Mouse (Mus musculus): ENCODE data around the gene Dhx40. TPM values are rescaled to one million over a fixed set of nuclear protein-coding genes. Genes with fewer than 3 reads are reported as not detected.
"Not testable (repeated sequence)": the region's sequence is repeated elsewhere in the genome, so short reads cannot be mapped to it uniquely, and the experiment has no call there.

The Dhx40 gene
- total RNA-seq, 2 experiments from 2014 or later, result 32.3 to 45.7 TPM

DNA sequence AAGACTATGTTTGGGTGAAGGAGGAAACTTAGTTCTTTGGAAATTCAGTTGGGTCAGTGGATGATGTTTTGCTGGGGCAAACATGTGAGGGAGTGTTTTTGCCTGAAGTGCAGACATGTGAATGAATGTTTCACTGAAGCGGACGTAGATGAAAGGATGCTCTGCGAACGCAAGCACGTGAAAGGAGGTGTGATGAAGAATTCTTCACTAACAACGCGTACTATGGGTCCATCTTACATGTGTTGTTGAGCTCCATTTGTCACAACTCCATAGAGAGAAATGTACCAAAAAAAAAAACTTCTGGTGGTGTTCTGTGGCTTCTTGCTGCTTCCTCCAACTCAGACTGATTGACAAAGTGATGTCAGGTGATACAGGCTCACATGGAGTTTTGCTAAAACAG, 15.0 kb upstream of the Dhx40 start:
- no peak for ATAC-seq (replicated peaks; ENCODE audit: low FRiP score, poor library complexity, severe bottlenecking)

DNA sequence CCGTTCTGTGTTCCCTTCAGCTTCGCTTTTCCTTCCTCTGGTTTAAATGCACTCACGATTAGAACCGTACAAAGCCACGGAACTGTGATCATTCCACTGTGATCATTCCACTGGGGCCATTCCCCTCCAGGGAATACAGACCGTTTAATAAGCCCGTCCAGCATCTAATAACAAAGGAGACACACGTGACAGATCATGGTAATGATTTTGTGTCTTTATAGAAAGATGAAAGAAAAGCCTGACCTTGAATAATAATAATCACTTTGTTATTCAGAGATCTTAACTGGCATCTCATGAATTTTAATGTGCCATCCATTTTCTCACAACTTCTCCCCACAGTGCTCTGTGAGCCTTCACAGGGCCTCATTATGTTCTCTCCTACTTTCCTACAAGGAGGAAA, 12.0 kb upstream of the Dhx40 start:
- ATAC-seq (replicated peaks; ENCODE audit: low FRiP score, poor library complexity, severe bottlenecking), result no peak

DNA sequence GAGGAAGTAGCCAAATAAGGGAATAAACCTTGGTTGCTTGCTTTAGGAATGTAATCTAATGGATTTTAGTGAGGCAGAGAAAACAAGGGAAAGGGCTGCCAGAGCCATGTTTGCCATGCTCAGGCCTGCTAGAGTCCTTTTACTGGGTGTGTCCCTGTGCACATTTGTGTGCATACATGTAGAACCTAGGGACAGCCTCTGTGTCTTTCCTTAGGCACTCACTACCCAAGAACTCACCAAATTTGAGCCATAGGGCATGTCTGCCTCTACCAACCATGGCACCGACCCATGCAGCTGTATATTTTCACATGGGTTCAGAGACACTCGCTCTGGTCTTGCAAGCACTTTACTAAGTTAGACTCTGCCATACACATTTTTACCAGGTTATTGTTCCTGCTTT, 11.4 kb upstream of the Dhx40 start:
- no peak for ATAC-seq (replicated peaks; ENCODE audit: low FRiP score, poor library complexity, severe bottlenecking)

DNA sequence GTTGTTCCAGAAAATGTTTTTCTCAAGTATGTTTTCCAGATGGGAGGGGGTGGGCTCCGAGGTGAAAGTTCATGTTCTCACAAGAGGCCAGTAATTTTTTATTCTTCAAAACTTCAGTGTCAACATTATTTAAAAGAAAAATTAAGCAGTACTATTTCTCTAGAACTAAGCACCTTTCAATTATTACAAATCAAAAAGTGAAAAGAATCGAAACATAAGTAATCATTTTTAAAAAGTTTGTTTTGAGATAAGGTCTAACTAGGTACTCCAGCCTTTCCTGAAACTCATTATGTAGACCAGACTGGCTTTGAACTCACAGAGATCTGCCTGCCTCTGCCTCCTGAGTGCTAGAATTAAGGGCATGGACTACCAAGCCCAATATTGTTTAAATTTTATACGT, 8.7 kb upstream of the Dhx40 start:
- ATAC-seq (replicated peaks; ENCODE audit: low FRiP score, poor library complexity, severe bottlenecking), result not testable (repeated sequence)

DNA sequence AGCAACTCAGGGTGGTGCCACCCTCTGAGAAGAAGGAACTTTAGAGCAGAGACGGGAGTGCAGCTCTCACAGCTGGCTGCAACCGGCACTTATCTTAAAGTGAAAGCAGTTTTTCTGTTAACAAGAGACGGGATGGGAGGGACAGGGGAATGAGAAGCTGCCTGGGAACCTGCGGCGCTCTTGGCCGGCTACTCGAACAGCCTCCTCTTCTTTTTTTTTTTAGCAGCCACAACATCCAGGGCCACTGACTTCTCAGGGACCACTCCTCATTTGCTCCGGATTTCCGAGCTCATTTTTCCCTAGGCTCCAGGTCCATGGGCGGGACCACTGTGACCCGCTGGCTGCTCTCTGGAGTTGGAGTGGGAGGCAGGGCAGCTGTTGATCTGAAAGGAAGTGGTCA, 6.9 kb upstream of the Dhx40 start:
- ATAC-seq (replicated peaks; ENCODE audit: low FRiP score, poor library complexity, severe bottlenecking), result not testable (repeated sequence)

DNA sequence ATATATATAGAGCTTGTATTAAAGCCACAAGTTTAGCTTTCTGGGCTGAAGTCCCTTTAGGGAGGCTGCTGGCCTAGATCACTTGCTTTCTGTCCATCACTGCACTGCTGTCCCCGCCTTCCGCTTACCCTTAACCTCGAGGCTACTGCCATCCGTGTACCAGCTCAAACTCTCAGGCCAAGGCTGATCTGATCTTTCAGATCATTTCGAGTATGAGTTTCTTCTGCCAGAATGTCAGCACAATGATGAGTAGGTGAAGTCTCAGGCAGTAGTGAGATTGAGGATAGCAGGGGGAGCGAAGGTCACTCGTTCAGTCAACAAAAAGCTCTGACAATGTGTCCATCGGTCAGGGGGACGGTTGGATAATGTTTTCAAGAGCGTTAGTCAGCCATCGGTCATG, 5.7 kb upstream of the Dhx40 start:
- not testable (repeated sequence) for ATAC-seq (replicated peaks; ENCODE audit: low FRiP score, poor library complexity, severe bottlenecking)

DNA sequence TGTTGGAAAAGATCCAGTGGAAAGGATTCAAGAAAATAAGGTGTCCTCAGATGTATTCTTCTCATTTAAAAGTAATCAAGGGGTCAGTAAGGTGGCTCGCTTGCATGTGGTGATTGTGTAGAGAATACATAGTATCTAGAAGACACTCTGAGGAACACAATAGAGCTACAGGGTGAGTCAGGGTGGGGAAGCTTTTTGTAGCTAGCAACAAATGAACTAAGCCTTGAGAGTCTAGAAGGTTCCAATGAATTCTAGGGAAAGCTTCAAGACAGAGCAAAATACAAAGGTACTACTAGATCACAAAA, 3.7 kb upstream of the Dhx40 start:
- no peak for ATAC-seq (replicated peaks; ENCODE audit: low FRiP score, poor library complexity, severe bottlenecking)

DNA sequence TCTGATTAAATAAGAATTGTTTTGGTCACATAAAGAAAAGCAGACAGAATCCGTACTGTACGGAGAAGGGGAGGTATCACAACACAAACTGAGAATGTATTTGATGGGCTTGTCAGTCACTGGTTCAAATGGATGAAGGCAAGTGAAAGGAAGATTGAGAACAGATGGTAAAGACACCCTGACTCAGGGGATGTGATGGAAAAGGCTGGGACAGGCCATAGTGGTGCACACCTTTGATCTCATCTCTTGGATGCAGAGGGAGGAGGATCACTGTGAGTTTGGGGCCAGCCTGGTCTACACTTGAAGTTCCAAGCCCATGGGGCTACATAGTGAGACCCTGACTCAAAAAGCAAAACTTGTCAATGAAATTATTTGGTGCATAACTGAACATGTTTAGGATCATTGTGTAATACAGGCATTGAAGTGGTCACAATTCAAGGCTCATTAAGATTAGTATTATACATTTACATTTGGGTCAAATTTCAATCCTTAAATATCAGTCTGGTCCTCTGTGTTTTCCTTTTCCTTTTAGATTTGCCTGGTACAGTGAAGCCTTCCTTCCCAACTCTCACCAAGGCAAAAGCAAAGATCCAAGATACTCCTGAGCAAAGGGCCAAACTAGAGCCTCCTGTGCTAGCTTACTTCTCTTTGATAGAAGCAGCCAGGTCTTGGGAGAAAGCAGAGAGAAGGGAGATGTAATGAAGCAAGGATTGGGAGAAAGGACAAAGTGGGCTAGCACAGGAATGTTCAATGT, 3.2 kb upstream of the Dhx40 start:
- no peak for ATAC-seq (replicated peaks; ENCODE audit: low FRiP score, poor library complexity, severe bottlenecking)

DNA sequence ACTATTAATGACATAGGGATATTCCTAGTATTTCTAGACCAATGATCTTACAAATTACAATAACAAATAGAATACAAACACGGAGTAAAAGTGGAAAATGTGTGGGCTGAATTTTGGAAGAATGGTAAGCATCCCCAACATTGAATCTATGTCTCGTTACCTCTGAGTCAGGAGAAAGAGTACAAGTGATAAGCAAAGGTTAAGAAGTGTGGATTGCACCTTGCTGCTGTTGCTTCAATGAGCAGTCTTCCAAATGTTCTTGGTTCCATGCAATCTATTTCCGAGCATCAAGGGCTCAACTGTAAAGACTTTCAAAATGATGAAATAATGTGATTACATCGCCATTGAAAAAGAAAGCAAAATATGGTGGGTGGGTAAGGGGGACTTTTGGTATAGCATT, 2.3 kb upstream of the Dhx40 start:
- ATAC-seq (replicated peaks; ENCODE audit: low FRiP score, poor library complexity, severe bottlenecking), result no peak

DNA sequence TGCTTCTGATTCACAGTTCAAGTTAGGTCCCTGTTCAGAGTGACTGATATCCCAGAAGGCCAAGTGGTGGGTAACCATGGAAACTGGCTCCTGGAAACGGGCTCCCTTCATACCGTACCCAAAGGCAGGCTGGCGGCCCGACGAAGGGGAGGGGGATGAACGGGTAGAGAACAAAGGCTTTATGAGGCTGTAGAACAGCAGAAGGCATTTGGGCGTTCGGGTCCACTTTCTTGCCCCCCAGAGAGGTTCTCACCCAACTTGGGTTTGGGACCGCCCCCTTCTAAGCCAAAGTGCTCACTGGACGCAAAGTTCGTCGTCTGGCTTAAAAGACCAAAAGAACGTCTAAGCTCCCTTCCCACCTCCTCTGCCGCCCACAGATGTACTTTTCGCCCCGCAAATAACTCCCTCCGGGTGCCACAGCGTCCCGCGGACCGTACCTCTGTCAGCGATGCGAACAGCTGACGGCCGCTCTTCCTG, 507 bp downstream of the Dhx40 start:
- ATAC-seq (replicated peaks; ENCODE audit: low FRiP score, poor library complexity, severe bottlenecking), result peak; percentile 84

DNA sequence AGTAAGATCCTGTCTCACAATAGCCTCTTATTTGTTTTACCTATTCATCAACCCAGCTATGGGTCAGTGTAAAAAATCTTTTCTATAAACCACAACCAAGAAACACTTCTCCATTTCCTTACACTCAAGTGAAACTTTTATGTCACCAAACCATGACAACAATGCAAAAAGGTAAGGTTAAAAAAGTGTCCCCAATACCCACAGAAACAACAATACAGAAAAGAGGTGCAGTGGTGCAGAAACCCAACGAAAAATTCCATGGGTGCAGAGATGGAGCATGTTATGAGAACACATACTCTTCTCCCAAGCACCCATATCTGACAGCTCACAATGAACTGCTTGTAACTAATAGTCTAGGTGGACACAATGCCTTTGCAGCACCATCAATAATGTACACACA, 13.4 kb downstream of the Dhx40 start:
- ATAC-seq (replicated peaks; ENCODE audit: low FRiP score, poor library complexity, severe bottlenecking), result no peak

DNA sequence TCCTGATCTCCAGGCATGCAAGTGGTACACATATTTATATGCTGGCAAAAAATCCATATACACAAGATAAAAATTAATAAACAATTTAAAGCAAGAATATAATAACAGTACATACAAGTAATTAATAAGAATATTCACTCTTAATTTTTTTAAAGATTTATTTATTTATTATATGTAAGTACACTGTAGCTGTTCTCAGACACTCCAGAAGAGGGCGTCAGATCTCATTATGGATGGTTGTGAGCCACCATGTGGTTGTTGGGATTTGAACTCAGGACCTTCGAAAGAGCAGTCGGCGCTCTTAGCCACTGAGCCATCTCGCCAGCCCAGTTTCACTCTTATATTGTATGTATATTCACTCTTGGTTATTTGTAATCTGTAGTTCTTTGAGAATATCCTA, 20.1 kb downstream of the Dhx40 start:
- ATAC-seq (replicated peaks; ENCODE audit: low FRiP score, poor library complexity, severe bottlenecking), result not testable (repeated sequence)

DNA sequence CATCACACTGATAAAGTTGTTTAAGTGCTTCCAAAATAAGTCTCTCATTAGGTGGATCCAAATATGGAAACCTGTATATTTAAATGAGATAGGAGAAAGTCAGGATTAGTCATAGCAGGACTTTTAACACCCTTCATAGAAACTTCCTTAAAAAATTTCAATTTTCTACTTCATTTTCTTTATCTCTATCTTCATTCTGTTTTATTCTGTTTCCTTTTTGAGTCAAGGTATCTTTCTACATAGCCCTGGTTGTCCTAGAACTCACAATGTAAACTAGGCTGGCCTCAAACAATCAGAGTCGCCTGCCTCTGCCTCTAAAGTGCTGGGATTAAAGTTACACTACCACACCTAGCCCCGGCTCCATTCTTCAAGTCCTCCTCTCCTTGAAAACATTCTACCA, 21.8 kb downstream of the Dhx40 start:
- no peak for ATAC-seq (replicated peaks; ENCODE audit: low FRiP score, poor library complexity, severe bottlenecking)

DNA sequence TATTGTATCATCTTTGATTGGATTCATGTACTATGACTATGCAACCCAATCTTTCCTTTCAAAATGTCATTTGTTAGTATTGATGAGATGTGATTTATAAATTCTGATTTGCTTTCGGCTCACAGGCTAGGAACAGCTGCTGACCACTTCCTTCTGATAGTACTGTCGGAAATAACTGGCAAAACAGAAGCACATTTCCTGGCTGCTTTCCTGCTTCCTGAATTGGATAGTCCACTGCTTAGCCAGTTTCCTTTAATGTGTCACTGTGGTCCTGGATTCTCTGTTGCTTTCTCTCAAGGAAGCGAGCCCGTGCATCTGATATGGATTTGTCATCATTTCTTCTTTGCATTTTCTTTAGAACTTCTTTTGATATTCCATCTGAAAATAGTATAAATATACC, 37.7 kb downstream of the Dhx40 start:
- ATAC-seq (replicated peaks; ENCODE audit: low FRiP score, poor library complexity, severe bottlenecking), result no peak

DNA sequence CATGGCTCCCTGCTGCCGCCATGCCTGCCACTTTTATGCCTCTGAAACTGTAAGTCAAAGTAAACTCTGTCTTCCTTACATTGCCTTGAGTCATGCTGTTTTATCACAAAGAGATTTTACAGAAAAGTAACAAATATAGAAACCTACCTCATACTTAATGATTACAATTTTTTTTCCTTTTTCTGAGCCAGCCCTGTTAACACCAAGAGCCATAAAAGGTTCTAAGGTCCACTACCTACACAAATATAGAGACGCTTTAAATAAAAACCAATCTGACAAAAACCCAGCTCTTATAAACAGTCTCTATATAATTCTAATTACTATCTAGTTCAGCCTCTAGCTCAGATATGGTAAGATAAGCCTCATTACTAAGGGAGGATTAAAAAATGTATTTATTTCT, 43.0 kb downstream of the Dhx40 start:
- no peak for ATAC-seq (replicated peaks; ENCODE audit: low FRiP score, poor library complexity, severe bottlenecking)

DNA sequence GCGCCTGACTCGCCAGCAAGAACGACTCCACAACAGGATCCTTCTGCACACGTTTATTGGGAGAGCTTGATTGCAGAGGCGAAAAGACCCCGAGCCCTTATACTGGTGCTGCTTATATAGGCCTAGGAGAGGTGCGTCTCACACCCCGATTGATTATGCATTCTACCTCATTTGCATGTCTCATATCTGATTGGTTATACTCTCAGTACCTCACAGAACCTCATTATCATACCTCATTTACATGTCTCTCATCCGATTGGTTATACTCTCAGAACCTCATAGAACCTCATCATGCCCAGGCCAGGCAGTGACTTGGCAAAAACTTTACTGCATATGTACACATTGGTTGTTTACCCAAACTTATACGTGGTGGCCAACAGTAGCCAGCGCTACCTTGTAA, 44.4 kb downstream of the Dhx40 start:
- not testable (repeated sequence) for ATAC-seq (replicated peaks; ENCODE audit: low FRiP score, poor library complexity, severe bottlenecking)

DNA sequence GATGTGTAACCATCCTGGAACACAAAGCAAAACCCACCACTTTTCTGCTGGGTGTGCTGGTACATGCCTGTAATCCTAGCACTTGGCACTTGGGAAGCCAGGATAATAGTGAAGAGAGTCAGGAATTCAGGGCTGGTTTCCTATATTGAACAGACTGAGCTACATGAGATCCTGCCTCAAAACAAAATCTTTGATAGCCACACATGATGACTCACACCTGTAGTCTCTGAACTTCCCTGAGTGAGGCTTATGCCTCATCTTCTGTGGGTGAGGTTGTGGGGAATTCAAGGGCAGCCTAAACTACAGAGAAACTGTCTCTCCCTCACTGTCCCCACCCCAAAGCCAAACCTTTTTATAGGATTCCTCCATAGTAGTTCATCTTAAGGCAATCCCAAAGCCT, 47.2 kb downstream of the Dhx40 start:
- no peak for ATAC-seq (replicated peaks; ENCODE audit: low FRiP score, poor library complexity, severe bottlenecking)

DNA sequence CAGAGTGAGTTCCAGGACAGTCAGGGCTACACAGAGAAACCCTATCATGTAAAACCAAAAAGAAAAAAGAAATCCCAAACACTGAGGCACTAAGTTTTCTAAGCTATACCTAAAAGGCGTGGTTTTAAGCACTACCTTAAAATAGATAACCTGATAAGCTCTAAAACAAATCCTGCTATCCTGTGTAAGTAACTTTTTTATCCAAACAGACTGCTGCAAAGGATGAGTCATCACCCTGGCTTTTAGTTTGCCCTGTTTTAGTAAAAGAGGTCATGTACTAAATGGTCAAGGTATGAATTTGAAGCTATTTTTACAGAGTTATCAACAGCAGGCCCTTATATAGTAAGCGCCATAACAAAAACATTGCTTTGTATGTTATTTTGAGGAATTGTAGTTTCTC, 47.7 kb downstream of the Dhx40 start:
- ATAC-seq (replicated peaks; ENCODE audit: low FRiP score, poor library complexity, severe bottlenecking), result no peak

DNA sequence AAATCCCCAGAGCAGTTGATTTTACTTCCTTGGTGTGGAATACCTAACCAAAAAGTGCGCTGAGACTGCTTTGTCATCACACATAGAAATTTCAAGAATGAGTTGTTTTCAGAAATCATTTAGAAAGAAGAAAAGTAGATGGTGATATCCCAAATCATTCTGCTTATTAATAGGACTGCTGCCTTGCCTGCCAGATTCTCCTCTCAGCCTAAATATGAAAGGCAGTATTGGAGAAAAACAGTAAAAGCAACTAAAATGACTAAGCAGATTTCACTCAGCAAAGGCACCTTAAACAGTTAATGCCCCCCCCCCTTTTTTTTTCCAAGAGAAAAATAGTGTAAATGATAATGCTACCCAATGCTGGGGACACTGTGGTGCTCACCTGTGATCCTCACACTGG, 48.3 kb downstream of the Dhx40 start:
- ATAC-seq (replicated peaks; ENCODE audit: low FRiP score, poor library complexity, severe bottlenecking), result no peak

DNA sequence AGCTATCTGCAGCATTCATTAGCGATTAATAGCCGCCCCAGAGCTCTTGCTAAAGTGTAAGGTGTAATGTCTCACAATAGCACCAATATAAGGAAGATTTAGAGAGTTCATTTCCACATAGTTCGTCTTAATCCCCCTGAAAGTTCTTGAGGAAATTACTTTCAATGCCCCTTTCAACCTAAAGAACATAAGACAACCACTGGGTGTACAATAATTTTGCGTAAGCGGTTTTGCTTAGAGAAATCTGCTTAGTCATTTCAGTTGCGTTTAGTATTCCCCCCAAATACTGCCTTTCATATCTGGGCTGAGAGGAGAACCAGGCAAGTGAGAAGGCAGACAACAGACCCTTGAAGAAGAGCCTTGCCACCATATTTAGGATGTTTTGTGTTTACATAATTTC, 49.0 kb downstream of the Dhx40 start:
- peak; percentile 40 for ATAC-seq (replicated peaks; ENCODE audit: low FRiP score, poor library complexity, severe bottlenecking)

DNA sequence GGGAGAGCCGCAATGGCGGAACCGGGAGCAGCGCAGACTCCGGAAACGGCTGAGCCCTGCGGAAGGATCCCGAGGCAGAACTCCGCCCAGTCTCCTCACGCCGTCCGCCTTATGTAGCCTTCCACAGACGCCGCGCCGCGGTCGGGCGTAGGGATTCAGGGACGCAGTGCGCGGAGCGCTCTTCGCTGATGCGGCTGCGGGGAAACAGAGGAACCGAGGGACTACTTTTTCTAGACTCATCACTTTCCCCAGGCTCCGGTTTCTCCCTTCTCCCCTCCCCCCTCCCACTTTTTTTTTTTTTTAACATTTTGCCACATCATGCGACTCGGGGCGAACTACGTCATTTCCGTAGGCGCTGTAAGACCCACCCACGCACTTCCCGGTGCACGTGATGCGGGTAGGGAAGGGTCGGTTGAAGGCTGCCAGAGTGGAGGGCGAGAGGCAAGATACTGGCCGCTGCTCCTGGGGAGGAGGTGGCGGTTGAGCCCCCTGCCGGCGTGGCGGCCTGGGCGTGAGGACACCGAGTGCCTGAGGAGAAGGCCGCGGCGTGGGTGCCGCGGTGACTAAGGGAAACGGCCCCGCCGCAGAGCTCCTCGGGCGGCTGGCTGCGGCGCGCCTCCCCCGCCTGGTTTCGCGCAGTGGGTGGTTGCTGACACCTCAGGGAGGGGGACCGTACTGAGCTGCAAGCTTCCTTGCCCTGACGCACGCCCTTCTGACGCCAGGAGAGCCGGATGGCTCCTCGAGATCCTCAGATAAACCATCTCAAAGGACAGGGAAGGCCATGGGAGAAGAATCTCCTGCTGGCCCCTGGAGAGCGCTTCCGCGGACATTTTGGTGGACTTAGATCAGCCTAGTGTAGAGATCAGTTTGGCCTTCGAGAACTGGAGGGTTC, 49.8 kb downstream of the Dhx40 start, which contains the start of gene Cltc:
TSS of gene Cltc (minus strand) at position 86 of the 892 bp plus-strand sequence.
- peak; percentile 77 for ATAC-seq (replicated peaks; ENCODE audit: low FRiP score, poor library complexity, severe bottlenecking)
